Mouse (Mus musculus): ENCODE measurements around the gene Rras2.

The Rras2 gene

DNA sequence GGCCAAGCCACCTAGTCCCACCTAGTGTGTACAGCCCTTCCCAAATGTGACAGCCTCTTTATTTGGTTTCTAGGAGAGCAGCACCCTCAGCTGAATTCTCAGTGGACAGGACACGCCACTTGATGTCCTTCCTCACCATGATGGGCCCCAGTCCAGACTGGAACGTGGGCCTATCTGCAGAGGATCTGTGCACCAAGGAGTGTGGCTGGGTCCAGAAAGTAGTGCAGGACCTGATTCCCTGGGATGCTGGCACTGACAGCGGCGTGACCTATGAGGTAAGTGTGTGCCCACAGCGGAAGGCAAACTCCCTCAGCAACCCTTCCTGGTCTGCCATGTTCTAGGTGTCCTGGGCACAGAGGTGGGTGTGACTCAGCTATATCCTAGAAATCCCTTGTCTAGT is 88.8 kb downstream of the Rras2 start:
- DNase-seq (ENCODE audit: low spot score in 2 of 2), result no peak

DNA sequence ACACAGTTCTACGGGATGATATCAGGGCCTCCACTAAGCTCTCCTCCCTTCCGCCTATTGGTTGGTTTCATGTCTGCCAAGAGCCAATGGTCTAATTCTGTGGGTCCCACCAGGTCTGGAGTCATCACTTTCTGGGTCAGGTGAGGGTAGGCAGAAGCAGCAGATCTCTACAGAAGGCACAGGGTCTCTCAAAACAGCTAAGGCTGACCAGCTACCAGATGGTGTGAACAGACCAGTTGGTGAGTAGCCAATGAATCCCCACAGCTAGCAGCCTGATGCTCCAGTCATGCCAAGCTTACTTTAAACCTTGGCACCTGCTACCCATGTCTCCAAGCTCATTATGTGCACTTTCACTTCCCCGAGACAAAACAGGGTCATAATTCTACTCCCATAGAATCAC is 90.2 kb downstream of the Rras2 start:
- DNase-seq (ENCODE audit: low spot score in 2 of 2), result no peak

DNA sequence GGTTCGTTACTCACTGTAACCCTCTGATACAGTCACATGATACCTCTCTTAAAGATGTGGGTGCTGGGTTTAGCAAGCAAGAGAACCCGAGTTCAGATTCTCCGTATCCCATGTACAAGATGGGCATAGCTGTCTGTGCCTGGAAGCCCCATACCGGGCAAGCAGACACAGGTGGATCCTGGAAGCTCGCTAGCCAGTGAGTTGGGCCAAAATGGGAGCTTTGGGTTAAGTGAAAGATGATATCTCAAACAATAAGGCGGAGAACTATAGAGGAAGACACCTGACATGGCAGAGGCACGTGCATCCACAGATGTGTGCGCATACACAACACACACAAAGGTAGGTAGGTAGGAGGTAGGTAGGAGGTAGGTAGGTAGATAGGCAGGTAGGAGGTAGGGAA is 90.7 kb downstream of the Rras2 start:
- no peak for DNase-seq (ENCODE audit: low spot score in 2 of 2)

DNA sequence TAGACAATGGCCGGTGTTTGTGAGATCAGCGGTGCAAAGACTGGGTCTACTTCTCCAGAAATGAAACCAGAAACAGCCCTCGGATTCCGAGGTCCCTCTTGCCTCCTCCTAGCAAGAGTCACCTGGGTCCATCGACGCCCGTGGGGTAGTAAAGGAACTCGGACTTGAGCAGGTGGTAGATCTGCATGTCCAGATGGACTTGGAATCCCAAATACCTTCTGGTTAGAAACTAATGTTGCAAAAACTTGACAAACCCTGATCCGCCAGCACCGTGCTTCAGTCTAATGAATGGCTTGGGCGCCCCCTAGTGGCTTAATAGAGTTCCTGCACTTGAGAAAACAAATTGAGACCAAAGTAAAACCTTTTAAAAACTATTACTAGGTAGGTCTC is 96.9 kb downstream of the Rras2 start:
- peak; percentile 87 to 89 for DNase-seq (ENCODE audit: low spot score in 2 of 2)

DNA sequence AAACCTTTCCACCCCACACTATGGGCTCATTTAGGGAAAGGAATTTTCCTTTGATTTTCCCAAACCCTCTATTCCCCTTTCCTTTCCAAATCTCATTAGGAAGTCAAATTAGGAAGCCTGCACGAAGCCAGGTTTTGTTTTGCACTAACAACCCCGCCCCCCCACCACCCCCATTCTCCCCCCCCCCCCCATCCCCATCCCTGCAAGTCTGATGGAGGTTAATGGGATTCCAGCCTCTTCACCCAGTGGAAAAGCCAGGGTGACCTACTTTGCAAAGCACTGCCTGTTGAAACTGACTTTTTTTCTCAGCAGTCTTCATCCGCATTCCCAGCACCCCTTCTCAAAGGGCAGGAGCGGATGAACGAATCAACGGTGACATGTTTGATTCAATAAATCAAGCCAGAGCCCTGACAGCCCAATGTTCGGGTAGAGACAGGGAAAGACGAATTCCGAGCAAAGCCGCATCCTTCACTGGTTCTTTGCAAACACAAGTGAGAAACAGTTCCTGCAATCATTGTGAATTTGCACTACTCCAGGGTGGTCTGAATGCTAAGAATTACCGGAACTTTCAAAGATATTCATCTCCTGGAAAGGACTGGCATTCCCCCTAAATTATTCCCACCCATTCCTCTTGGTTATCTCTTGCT is 97.4 kb downstream of the Rras2 start:
- no peak for DNase-seq (ENCODE audit: low spot score in 2 of 2)

DNA sequence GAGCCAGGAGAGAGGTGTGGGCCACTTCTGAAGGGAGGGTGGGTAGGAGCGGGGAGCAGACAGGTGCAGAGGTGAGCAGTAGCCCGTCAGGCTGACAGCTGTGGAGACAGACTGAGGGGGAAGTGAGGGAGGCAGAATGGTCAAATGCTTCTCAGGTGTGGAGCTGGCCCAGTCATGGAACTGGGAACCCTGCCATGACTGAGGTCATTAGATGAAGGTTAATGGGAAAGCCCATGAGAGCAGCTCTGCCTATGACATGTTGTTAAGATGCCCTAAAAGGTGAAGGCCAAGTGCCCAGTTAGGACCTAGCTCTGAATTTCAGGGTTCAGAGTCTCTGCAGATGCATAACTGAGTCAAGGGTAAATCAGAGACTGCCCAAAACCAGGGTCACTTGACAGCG is 98.7 kb downstream of the Rras2 start:
- no peak for DNase-seq (ENCODE audit: low spot score in 2 of 2)

DNA sequence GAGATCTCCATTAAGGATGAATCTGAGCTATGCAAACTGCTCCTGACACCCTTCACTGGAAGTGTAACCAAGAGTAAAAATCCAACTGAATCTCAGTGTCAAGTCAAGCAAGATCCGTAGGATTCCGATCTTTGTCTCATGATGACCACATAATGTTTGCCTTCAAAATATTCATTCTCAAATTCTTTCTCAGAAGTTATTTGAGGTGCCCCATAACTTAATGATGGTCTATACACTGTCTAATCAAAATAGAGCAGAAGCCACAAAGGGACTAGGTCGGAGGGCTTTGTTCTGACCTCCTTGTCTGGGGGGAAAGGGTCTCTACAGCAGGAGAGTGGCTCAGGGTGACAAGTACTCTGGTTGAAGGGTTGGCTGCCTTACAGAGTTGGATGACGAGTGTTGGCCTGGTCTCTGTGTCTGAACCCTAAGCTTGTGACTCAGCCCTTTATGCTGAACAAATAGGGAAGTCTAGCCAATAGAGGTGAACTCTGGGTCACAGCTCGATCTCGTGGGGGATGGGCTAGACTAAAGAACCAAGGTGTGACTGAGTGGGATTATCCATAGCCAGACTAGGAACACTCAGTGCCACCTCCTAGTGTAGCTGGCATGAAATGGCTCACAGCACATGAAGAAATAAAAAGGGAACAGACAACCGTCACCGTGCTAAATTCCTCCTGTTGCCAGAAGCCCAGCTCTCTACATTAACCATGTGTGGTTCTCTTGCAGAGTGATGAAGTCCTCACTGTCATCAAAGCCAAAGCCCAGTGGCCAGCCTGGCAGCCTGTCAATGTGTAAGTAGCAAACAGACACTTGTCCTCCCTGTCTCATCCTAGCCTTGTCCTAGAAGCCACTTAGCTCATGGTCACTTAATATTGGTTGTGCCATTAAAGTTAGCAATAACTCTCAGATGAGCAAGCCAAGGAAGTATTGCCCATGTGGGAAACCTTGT is 101.3 kb downstream of the Rras2 start:
- no peak for DNase-seq (ENCODE audit: low spot score in 2 of 2)

DNA sequence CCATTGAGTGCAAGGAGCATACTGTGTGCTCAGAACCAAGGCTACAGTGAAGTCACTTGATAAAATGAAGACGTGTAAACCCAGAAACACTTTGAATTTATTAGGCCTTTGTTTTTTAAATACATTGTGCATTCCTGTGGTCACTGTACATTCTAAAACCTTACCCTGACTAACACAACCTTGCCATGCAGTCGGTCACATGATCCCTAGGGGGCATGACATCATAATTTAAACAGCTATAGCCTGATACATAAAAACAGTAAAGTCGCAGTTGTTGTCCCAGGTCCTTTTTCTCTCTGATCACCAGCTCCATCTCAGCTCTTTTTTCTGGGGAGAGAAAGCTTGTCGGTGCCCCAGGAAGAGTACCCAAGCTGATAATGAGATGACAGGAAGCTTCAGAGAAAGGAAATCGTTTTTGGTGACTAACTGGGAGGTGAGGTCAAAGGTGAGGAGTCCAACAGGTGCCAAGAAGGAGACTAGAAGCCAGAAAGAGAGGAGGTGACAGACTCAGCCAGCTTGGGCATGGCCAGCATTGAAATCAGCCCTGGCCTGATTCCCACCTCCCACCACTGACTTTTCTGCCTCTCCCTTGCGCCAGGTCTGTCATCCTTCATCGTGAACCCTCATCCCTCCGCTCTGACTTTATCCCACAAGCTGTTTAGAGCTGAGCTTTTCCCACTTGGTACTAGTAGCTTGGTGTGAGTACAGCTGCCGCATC is 105.7 kb downstream of the Rras2 start:
- DNase-seq (ENCODE audit: low spot score in 2 of 2), result no peak

DNA sequence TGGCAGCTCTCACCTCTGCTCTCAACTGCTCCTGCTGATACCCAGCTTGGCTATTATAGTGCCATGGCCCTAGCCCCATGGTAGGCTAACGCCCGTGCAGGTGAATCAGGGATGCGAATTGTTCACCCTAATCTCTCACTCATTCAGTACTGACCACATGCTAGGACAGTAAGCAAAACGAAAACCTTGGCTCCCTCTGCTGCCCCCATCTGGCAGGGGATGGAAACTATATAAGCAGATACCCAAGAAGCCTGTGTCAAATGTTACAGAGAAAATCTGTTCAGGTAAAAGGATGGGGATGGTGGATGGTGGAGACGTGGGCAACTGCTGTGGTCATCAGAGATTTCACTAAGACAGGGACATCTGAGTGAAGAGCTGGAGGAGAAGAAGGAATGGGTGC is 110.0 kb downstream of the Rras2 start:
- peak; percentile 41 to 46 for DNase-seq (ENCODE audit: low spot score in 2 of 2)

DNA sequence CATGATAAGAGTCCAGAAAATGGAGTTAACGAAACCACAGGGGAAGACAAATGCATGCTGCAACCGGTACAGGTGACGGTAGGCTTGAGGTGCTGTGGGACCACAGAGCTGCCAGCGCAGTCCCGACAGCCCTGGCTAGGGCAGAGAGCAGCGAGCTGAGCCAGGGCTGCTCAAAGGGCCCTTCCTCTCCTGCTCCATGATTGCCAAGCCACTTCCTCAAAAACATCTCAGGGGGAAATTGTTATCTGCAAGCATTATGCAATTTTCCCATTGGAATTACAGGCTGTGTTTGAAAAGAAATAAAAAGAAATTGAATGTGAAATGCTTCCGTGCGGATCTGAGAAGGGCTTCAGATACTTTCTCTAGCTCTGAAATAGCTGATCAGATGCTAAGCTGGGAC is 111.1 kb downstream of the Rras2 start:
- no peak for DNase-seq (ENCODE audit: low spot score in 2 of 2)

DNA sequence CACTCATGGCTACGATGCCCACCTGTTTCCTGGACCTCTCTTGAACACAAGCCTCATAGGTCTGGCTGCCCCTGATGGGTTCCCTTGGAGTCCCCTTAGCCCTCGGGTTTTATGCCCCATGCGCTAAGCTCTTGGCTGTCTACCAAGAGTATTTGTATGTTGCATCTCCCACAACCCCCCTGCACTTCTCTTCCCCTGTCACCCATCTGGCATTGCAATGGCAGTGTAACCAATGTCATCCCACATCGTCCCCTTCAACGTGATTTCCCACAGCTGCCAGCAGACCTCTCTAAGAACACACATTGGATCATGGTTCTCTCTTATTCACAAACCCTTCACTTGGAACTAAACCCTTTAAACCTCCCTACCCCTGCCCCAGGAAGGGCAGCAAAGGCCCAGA is 112.1 kb downstream of the Rras2 start:
- DNase-seq (ENCODE audit: low spot score in 2 of 2), result no peak

DNA sequence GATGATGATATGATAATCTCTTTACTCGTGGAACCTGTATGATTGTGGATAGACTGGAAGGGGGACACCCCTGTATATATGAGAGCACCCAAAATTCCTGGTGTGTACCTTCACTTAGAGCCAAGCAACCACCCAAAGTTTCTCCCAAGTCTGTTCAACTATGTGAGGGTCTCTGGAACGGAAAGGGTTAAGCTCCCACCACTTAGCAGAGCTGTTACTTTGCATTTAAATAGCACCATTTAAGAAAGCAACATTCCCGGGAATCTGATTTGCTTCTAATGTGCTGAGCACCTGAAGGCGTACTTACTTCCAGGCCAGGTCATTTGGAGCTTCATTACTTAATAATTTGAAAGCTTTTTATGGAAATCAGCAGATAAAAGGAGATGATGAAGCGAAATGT is 113.4 kb downstream of the Rras2 start:
- DNase-seq (ENCODE audit: low spot score in 2 of 2), result no peak

DNA sequence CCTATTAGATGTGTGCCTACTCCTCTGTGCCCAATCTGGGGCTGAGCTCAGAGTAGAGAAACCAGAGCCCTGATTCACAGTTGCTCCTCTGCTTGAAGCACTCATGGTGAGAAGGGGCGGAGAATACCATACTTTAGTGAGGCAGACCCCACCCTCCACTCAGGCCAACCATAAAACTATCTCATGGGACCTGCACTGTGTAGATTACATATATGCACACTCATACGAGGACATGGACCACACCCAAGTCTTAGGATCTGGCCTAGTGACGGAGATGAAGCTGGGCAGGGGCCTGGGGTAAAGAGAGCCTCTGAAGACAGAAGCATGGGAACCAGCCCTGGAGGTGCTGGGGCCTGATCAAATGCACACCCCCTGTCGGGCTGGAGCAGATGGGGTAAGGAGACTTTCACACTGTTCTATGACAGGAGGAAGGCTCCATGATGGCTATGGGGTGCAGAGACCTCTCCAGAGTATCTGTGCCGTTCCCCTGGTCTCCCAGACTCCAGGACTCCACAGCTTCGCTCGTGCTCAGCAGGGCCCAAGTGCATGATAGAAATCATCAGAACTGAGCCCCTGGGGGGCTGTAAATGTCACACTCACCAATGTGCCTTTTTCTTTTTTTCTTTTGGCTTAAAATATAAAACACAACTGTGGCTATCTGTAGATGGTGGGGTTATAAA is 119.8 kb downstream of the Rras2 start:
- DNase-seq (ENCODE audit: low spot score in 2 of 2), result no peak

All from right cerebral cortex, adult 2 months (tissue).